Mouse (Mus musculus) intestine, postnatal 0 days (tissue): ENCODE results near the gene Serpinb9. TPM values are rescaled to one million over a fixed set of nuclear protein-coding genes. Genes with fewer than 3 reads are reported as not detected.

Source experiments
- ATAC-seq: fragments of 200-750 bp; cut with Nextera tagmentation; 2 replicates; pipeline ENCODE4 v1.8.0; 2017; ENCODE audit warnings: mild to moderate bottlenecking, moderate TSS enrichment, moderate library complexity
- H3K27ac ChIP-seq: fragments of 300-500 bp; sonication (generic); 2 replicates; pipeline ENCODE4 v1.5.1; 2014; ENCODE audit warnings: mild to moderate bottlenecking, low read depth, low read length, moderate library complexity
- H3K27me3 ChIP-seq: fragments of 300-500 bp; sonication (generic); replicated peaks from 2 replicates; pipeline ENCODE4 v1.6.1; 2014; ENCODE audit warnings: low read length, mixed read lengths; ENCODE audit not compliant: control insufficient read depth, insufficient read depth
- H3K36me3 ChIP-seq: fragments of 300-500 bp; sonication (generic); 2 replicates; pipeline ENCODE4 v1.6.1; 2014; ENCODE audit warnings: mild to moderate bottlenecking, moderate library complexity; ENCODE audit not compliant: control insufficient read depth, insufficient read depth
- H3K4me1 ChIP-seq: fragments of 300-500 bp; sonication (generic); replicated peaks from 2 replicates; pipeline ENCODE4 v1.6.1; 2014; ENCODE audit warnings: antibody characterized with exemption, low read length, mixed read lengths; ENCODE audit not compliant: control insufficient read depth, insufficient read depth
- H3K4me2 ChIP-seq: fragments of 300-500 bp; sonication (generic); replicated peaks from 2 replicates; pipeline ENCODE4 v1.6.1; 2014; ENCODE audit warnings: low read depth, mild to moderate bottlenecking, moderate library complexity
- H3K4me3 ChIP-seq: fragments of 300-500 bp; sonication (generic); 2 replicates; pipeline ENCODE4 v1.5.1; 2014; ENCODE audit warnings: low read depth, low read length
- H3K9ac ChIP-seq: fragments of 300-500 bp; sonication (generic); 2 replicates; pipeline ENCODE4 v1.6.1; 2014; ENCODE audit warnings: mild to moderate bottlenecking, low read depth, low read length
- H3K9me3 ChIP-seq: fragments of 300-500 bp; sonication (generic); 2 replicates; pipeline ENCODE4 v1.6.1; 2016; ENCODE audit warnings: mixed run types; ENCODE audit not compliant: control insufficient read depth
- CTCF ChIP-seq: sonication (generic); IDR thresholded peaks from 2 replicates; pipeline ENCODE4 v1.5.1; 2016; ENCODE audit warnings: low read depth, mild to moderate bottlenecking, control low read depth, antibody characterized with exemption, moderate library complexity
- WGBS: fragments of 180-500 bp; shearing (Covaris S2); extraction: QIAGEN DNeasy Blood & Tissue Kit; methylation state at CpG from one replicate; pipeline ENCODE4 v1.1.7; 2014; 5-methylcytosine and 5-hydroxymethylcytosine counted together
- polyA plus RNA-seq: library from polyadenylated mRNA; unstranded; fragments of >200 nt; fragmentation: Nextera tagmentation; extraction: Ambion mirVana; gene quantifications from 2 replicates; pipeline ENCODE4 v1.2.1, GENCODE M21; 2015

Gene Serpinb9
- polyA plus RNA-seq, 1 experiment from 2014 or later = 10.0 TPM

DNA sequence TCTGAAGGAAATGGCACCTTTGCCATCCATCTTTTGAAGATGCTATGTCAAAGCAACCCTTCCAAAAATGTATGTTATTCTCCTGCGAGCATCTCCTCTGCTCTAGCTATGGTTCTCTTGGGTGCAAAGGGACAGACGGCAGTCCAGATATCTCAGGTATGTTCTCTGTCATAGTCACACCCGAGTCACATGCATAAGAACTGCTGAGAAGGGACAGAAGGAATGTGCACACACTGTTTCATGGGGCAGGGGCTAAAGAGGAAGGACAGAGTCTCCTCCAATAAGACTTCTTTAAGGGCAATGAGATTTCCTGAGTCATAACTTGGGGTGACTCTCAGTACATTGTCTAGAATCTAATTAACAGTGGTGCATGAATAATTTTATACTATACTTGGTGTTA is 3.5 kb downstream of the Serpinb9 start:
- Histone ChIP-seq H3K4me1 (no peaks in the 10 kb centered on the region; the same call in 1 of the 2 replicates), H3K4me3 (no peak overlapping the region), H3K4me2 (no peak overlapping the region), H3K27me3 (no peaks in the 10 kb centered on the region), H3K9me3 (no peaks in the 10 kb centered on the region), H3K27ac (no peak overlapping the region), H3K9ac (no peak overlapping the region), H3K36me3 (no peaks in the 10 kb centered on the region)
- no peak for TF ChIP-seq CTCF
- WGBS = 69% methylated on average over 3 of the region's 3 CpGs
- peak; percentile 43; the same call in 1 of the 2 replicates for ATAC-seq

DNA sequence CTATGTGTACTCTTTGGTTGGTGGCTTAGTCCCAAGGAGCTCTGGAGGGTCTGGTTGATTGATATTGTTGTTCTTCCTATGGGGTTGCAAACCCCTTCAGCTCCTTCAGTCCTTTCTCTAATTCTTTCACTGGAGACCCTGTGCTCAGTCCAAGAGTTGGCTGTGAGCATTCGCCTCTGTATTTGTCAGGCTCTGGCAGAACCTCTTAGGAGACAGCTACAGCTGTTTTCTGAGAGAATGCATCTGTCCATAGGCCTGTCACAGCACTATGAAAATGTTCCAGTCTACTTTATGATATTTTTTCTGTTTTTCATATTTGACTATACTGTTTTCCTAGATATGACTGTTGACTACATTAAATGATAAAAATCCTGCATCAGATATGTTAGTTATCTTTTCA is 9.3 kb downstream of the Serpinb9 start:
- ATAC-seq = no peak
- no peak overlapping the region for H3K4me3 ChIP-seq
- H3K9me3 ChIP-seq = no peaks in the 10 kb centered on the region
- H3K27me3 ChIP-seq = no peaks in the 10 kb centered on the region
- 70% methylated on average over 1 of the region's 1 CpGs for WGBS
- no peaks in the 10 kb centered on the region for H3K36me3 ChIP-seq
- H3K4me2 ChIP-seq = no peak overlapping the region
- no peak for TF ChIP-seq CTCF
- no peak overlapping the region for H3K9ac ChIP-seq
- no peaks in the 10 kb centered on the region for H3K4me1 ChIP-seq
- no peak overlapping the region for H3K27ac ChIP-seq

DNA sequence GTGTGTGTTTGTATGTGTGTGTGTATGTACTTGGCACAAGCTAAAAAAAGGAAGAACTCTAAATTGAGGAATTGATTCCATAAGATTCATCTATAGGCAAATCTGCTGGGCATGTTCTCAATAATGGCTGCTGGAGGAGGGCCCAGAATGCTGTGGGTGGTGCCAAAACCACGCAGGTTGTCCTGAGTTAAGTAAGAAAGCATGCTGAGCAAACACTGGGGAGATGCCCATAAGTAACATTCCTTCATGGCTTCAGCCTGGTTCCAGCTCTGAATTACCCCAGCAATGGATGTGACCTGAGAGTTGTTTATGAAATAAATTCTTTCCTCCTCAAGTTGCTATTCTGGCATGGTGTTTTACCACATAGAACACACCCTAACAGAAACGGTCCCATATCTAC is 10.2 kb downstream of the Serpinb9 start:
- WGBS = 43% methylated on average over 2 of the region's 2 CpGs
- no peaks in the 10 kb centered on the region for H3K9me3 ChIP-seq
- no peak for ATAC-seq
- H3K4me2 ChIP-seq = no peak overlapping the region
- no peak overlapping the region for H3K4me3 ChIP-seq
- no peaks in the 10 kb centered on the region for H3K27me3 ChIP-seq
- H3K4me1 ChIP-seq = no peaks in the 10 kb centered on the region
- H3K27ac ChIP-seq = no peak overlapping the region
- TF ChIP-seq CTCF = no peak
- H3K9ac ChIP-seq = no peak overlapping the region
- no peaks in the 10 kb centered on the region for H3K36me3 ChIP-seq

DNA sequence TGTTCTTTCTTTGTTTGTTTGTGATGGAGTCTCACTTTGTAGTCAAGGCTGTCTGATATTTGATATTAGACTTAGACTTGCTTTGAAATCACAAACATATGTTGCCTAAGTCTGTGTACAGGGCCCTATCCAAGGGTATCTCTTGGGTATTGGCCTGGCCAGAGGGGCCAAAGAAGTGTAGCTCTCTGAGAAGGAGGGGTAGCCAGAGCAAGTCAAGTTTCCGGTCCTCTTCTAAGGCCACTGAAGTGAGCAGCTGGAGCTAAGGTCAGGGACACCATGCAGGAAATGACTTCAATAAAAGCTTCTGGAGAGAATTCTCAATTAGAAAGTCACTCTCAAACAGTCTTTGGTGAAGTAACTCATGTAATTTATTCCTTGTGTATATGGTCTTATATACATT is 19.3 kb downstream of the Serpinb9 start:
- no peaks in the 10 kb centered on the region for H3K9me3 ChIP-seq
- no peak for TF ChIP-seq CTCF
- WGBS = 83% methylated on average over 1 of the region's 1 CpGs
- H3K4me2 ChIP-seq = no peak overlapping the region
- H3K36me3 ChIP-seq = no peaks in the 10 kb centered on the region
- H3K4me3 ChIP-seq = no peak overlapping the region
- H3K27ac ChIP-seq = no peak overlapping the region
- no peaks in the 10 kb centered on the region for H3K27me3 ChIP-seq
- ATAC-seq = no peak
- no peaks in the 10 kb centered on the region for H3K4me1 ChIP-seq
- H3K9ac ChIP-seq = no peak overlapping the region

DNA sequence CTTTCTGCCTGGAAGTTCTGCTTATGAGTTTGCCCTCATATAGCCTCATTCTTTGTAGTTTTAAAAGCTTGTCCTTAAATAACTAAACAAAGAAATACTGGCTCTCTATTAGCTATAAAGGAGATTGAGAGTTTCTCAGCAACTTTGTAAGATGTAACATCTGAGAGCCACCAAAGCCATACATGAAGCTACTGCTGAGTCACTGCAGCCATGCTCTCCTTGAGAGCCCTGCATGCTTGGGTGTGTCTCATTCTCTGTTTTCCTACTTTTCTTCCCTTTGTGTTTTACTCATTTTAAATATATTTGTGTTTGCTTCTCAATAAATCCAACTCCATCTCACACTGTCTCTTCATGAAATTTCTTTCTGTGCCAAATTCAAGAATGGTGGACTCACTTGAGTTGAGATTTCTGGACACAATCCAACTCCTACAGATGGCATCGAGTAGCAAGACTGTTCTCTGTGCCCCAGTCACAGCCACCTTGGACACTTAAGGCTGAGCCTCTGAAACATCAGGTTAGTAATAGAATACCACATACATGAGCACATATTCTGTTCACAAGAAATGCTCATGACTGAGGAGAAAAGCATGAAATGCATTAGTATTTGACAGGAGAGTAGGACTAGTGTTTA is 23.5 kb downstream of the Serpinb9 start:
- TF ChIP-seq CTCF = no peak
- Histone ChIP-seq H3K36me3 (no peaks in the 10 kb centered on the region), H3K27ac (no peak overlapping the region), H3K4me1 (no peaks in the 10 kb centered on the region), H3K4me3 (no peak overlapping the region), H3K4me2 (no peak overlapping the region), H3K9me3 (no peaks in the 10 kb centered on the region), H3K9ac (no peak overlapping the region), H3K27me3 (no peaks in the 10 kb centered on the region)
- ATAC-seq = no peak
- WGBS = 67% methylated on average over 1 of the region's 1 CpGs

DNA sequence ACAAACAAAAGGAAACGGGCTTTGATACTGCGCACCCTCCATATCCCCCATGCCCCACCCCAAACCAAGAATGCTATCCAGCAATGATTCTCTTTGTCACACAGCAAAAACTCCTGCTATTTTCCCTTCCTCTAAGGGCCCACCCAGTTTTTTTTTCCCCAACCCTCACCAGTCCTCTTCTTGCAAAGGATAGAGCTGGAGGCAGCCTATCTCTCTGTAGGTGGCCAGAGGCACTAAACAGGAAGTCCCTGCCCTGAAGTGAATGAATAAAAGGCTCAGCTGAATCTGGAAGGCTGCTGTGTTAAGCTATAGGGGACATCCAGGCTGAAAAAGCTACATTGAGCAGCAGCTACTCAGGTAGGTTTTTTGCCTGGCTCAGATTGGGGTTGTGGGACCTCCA is 24.2 kb downstream of the Serpinb9 start, which contains the start of gene Serpinb9b:
Gene Serpinb9b (plus strand): TSS at position 173 of the 400 bp plus-strand sequence.
- Histone ChIP-seq H3K27me3 (no peaks in the 10 kb centered on the region), H3K9me3 (no peaks in the 10 kb centered on the region), H3K4me1 (no peaks in the 10 kb centered on the region), H3K36me3 (no peaks in the 10 kb centered on the region), H3K4me2 (no peak within 1 kb of the TSS), H3K4me3 (no peak within 1 kb of the TSS), H3K9ac (no peak within 1 kb of the TSS), H3K27ac (no peak within 1 kb of the TSS)
- ATAC-seq = no peak
- 87% methylated on average over 2 of the region's 2 CpGs for WGBS
- no peak for TF ChIP-seq CTCF
